Comparison of ENCODE assay signal across 10 mouse cellular contexts in genomic region chr3:59744181-59744580, GRCm38 (mm10). TPM values are rescaled to one million over a fixed set of nuclear protein-coding genes. Genes with fewer than 3 reads are reported as not detected.
DNase-seq lines count a peak whose midpoint lies in the region; ATAC-seq and TF ChIP-seq lines count a peak whose summit lies in the region.
"Had no signal": no experiment of that assay in that cellular context is flagged by ENCODE, and none has a peak within 500 bp of the region (broad histone marks: within the 10 kb centered on the region; RNA-seq: fewer than 3 reads in every experiment).

No protein-coding gene starts in this region.

- no peak for TF ChIP-seq POLR2A in thymus, adult 2 months (IDR thresholded peaks at IDR 0.05; ENCODE audit: control insufficient read depth, extremely low read depth, insufficient read depth, low read length, poor library complexity)

- H3K9ac ChIP-seq in hindbrain, embryonic 14.5 days, result no peak overlapping the region
- H3K9ac ChIP-seq in hindbrain, embryonic 13.5 days, result no peak overlapping the region
- H3K9ac ChIP-seq: heart, embryonic 13.5 days; limb, embryonic 12.5 days had no signal

- peak; percentile 29 for DNase-seq in hindbrain, embryonic 14.5 days (ENCODE audit: low spot score)
- peak; percentile 46 for DNase-seq in thymus, adult 2 months
- DNase-seq in thymus, adult 18-20 months, result no peak
- peak; percentile 16 for DNase-seq in c-Kit-positive CD71-negative TER-119-negative erythroid progenitor cells, embryonic 14.5 days (ENCODE audit: low read depth)
- DNase-seq in thymus, postnatal 4 days, result peak; percentile 64
- DNase-seq in ovary, postnatal 10 days (ENCODE audit: low spot score), result no peak

- no peaks in the 10 kb centered on the region for H3K27me3 ChIP-seq in hindbrain, embryonic 14.5 days (ENCODE audit: control insufficient read depth, insufficient read depth, low read length)
- no peaks in the 10 kb centered on the region for H3K27me3 ChIP-seq in hindbrain, embryonic 13.5 days
- no peaks in the 10 kb centered on the region for H3K27me3 ChIP-seq in thymus, adult 2 months (ENCODE audit: control insufficient read depth, insufficient read depth, low read length)
- H3K27me3 ChIP-seq: heart, embryonic 13.5 days; limb, embryonic 12.5 days had no signal

- no peak overlapping the region for H3K27ac ChIP-seq in hindbrain, embryonic 14.5 days
- no peak overlapping the region for H3K27ac ChIP-seq in hindbrain, embryonic 13.5 days
- no peak overlapping the region for H3K27ac ChIP-seq in thymus, adult 2 months (ENCODE audit: control insufficient read depth, insufficient read depth, low read length)
- H3K27ac ChIP-seq: heart, embryonic 13.5 days; limb, embryonic 12.5 days had no signal

- ATAC-seq in hindbrain, embryonic 14.5 days (ENCODE audit: low FRiP score), result no peak
- no peak for ATAC-seq in hindbrain, embryonic 13.5 days (ENCODE audit: low FRiP score)
- ATAC-seq in megakaryocyte progenitor cell, adult 5-6 weeks (replicated peaks; ENCODE audit: poor library complexity), result no peak

- no peak overlapping the region for H3K4me2 ChIP-seq in hindbrain, embryonic 14.5 days (replicated peaks)
- H3K4me2 ChIP-seq in hindbrain, embryonic 13.5 days, result no peak overlapping the region
- H3K4me2 ChIP-seq: heart, embryonic 13.5 days; limb, embryonic 12.5 days had no signal

- 13% methylated on average over 2 of the region's 2 CpGs for WGBS in hindbrain, embryonic 14.5 days
- 18% methylated on average over 2 of the region's 2 CpGs for WGBS in hindbrain, embryonic 13.5 days
- WGBS in thymus, adult 2 months, result 28% methylated on average over 2 of the region's 2 CpGs

- no peak overlapping the region for H3K4me3 ChIP-seq in hindbrain, embryonic 14.5 days (replicated peaks; ENCODE audit: low read length)
- H3K4me3 ChIP-seq in hindbrain, embryonic 13.5 days, result no peak overlapping the region
- no peak overlapping the region for H3K4me3 ChIP-seq in thymus, adult 2 months (ENCODE audit: control insufficient read depth, insufficient read depth, low read length)
- H3K4me3 ChIP-seq: heart, embryonic 13.5 days; limb, embryonic 12.5 days had no signal

- no peaks in the 10 kb centered on the region for H3K9me3 ChIP-seq in hindbrain, embryonic 14.5 days (ENCODE audit: control insufficient read depth, low read length)
- no peaks in the 10 kb centered on the region for H3K9me3 ChIP-seq in hindbrain, embryonic 13.5 days
- H3K9me3 ChIP-seq: heart, embryonic 13.5 days; limb, embryonic 12.5 days had no signal

- H3K36me3 ChIP-seq in hindbrain, embryonic 14.5 days (replicated peaks; ENCODE audit: control insufficient read depth, insufficient read depth), result no peaks in the 10 kb centered on the region
- no peaks in the 10 kb centered on the region for H3K36me3 ChIP-seq in hindbrain, embryonic 13.5 days
- no peaks in the 10 kb centered on the region for H3K36me3 ChIP-seq in thymus, adult 2 months (ENCODE audit: control insufficient read depth, insufficient read depth, low read length)
- H3K36me3 ChIP-seq: heart, embryonic 13.5 days; limb, embryonic 12.5 days had no signal

- H3K4me1 ChIP-seq in hindbrain, embryonic 14.5 days (replicated peaks; ENCODE audit: control insufficient read depth, insufficient read depth, low read length), result no peaks in the 10 kb centered on the region
- no peaks in the 10 kb centered on the region for H3K4me1 ChIP-seq in hindbrain, embryonic 13.5 days (replicated peaks)
- no peaks in the 10 kb centered on the region for H3K4me1 ChIP-seq in thymus, adult 2 months (replicated peaks; ENCODE audit: control insufficient read depth, insufficient read depth, low read length)
- H3K4me1 ChIP-seq: heart, embryonic 13.5 days; limb, embryonic 12.5 days had no signal

- no peak for TF ChIP-seq CTCF in thymus, adult 2 months (IDR thresholded peaks at IDR 0.05; ENCODE audit: borderline replicate concordance, control insufficient read depth, extremely low read depth, insufficient read depth, low read length, poor library complexity)

RNA-seq across cellular contexts. Expression of gene Gm5538, which starts 14.6 kb away (rescaled TPM):
- polyA plus RNA-seq in hindbrain, embryonic 14.5 days (2014; fragmentation: Nextera tagmentation; extraction: Ambion mirVana), result not detected in 2 replicates
- not detected in 2 replicates for polyA plus RNA-seq in hindbrain, embryonic 13.5 days (2015; fragmentation: Nextera tagmentation; extraction: Ambion mirVana)
- not detected in 2 replicates for polyA plus RNA-seq in thymus, adult 2 months (2012; rRNA removed)
- total RNA-seq in megakaryocyte progenitor cell, adult 5-6 weeks (2015), result not detected in 2 replicates
- not detected in 2 replicates for total RNA-seq in megakaryocyte progenitor cell, adult 5-6 weeks (2017)
- polyA plus RNA-seq: heart, embryonic 13.5 days; limb, embryonic 12.5 days had no signal

Comparison
In these comparisons a context has a peak if more than half of its experiments do, and no peak if none do; other contexts are left out.
1. DNase-seq: peak in hindbrain, embryonic 14.5 days (single experiment), thymus, adult 2 months (single experiment), c-Kit-positive CD71-negative TER-119-negative erythroid progenitor cells, embryonic 14.5 days (single experiment) and thymus, postnatal 4 days (single experiment); none in thymus, adult 18-20 months (0 of 2) and ovary, postnatal 10 days (single experiment).